Mouse (Mus musculus): ENCODE results near the gene Neurod2. TPM values are rescaled to one million over a fixed set of nuclear protein-coding genes. Genes with fewer than 3 reads are reported as not detected.

The Neurod2 gene
- polyA plus RNA-seq, 1 experiment from 2014 or later = 64.1 TPM

DNA sequence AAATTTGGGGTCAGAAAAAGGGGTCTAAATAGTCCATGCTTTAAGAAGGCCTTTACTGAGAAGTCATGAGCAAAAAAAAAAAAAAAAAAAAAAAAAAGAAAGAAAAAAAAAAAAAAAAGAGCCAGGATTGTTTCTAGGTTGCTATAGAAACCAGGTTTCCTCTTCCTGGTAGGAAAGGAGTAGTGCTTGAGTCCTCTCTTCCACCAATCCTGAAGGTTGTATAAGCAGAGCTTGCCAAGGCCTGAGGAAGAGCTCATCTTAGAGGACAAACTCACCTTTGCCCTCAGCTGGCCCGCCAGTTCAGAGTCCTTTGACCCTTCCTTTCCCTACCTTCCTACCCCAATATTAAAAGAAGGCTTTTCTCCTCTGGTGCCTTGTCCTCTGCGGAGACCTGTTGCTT is 44.1 kb downstream of the Neurod2 start:
- Histone ChIP-seq H3K4me1 (ENCODE audit: control insufficient read depth, insufficient read depth, low read length) (peaks cover 44% of the 10 kb centered on the region), H3K4me2 (ENCODE audit: low read length) (no peak overlapping the region), H3K9me3 (replicated peaks; ENCODE audit: control insufficient read depth, low read length) (no peaks in the 10 kb centered on the region), H3K36me3 (ENCODE audit: control insufficient read depth, insufficient read depth, low read length) (no peaks in the 10 kb centered on the region), H3K27ac (ENCODE audit: low read depth, low read length) (peak overlapping the region; percentile 94; the same call in 1 of the 2 replicates), H3K9ac (ENCODE audit: low read length) (no peak overlapping the region), H3K27me3 (replicated peaks; ENCODE audit: control insufficient read depth, insufficient read depth, low read length) (no peaks in the 10 kb centered on the region), H3K4me3 (ENCODE audit: low read depth, low read length) (no peak overlapping the region)
- 50% methylated on average over 2 of the region's 2 CpGs for WGBS
- DNase-seq (ENCODE audit: low spot score) (no peak), ATAC-seq (no peak)

DNA sequence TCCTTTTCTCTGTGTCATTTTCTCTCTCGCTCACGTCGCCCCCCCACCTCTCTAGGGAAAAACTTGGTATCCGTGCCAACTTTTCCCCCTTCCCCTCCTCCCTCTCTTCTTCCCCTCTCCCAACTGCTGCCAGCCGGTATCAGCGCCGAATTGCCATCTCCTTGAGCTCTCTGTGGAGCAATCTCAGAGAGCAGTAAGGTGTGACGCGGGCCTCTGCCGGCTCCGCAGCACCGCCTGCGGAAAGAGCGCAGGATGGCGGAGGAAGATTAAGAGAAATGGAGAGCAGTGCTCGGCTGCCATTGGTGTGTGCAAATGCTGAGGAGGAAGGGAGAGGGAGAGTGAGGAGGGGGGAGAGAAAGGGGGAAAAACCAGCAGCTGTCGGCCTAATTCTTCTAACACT is 45.2 kb downstream of the Neurod2 start:
- no peaks in the 10 kb centered on the region for H3K9me3 ChIP-seq (replicated peaks; ENCODE audit: control insufficient read depth, low read length)
- peak overlapping the region; percentile 94 for H3K27ac ChIP-seq (ENCODE audit: low read depth, low read length)
- ATAC-seq (peak; percentile 87), DNase-seq (ENCODE audit: low spot score) (peak; percentile 94)
- H3K36me3 ChIP-seq (ENCODE audit: control insufficient read depth, insufficient read depth, low read length) = peaks cover 5% of the 10 kb centered on the region
- no peaks in the 10 kb centered on the region for H3K27me3 ChIP-seq (replicated peaks; ENCODE audit: control insufficient read depth, insufficient read depth, low read length)
- H3K9ac ChIP-seq (ENCODE audit: low read length) = peak overlapping the region; percentile 14; the same call in 1 of the 2 replicates
- peak overlapping the region; percentile 26 for H3K4me2 ChIP-seq (ENCODE audit: low read length)
- WGBS = under 1% methylated on average over 14 of the region's 17 CpGs
- H3K4me1 ChIP-seq (ENCODE audit: control insufficient read depth, insufficient read depth, low read length) = peaks cover 36% of the 10 kb centered on the region
- no peak overlapping the region for H3K4me3 ChIP-seq (ENCODE audit: low read depth, low read length)

DNA sequence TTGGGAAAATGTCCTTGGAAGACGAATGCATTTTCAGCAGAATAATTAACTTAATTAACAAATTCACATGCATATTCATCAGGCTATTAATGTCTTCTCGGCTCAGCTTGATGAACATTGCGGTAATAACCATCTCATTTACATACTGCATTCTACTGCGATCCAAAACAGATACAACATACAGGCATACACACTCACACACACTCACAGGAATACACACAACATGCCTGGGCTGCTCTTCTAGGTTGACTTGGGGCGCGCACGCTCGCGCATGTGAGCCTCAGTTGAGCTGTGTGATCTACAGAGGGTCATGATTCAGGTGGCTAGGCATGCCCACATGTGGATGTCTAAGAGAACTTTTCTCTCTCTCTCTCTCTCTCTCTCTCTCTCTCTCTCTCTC is 45.7 kb downstream of the Neurod2 start:
- no peaks in the 10 kb centered on the region for H3K27me3 ChIP-seq (replicated peaks; ENCODE audit: control insufficient read depth, insufficient read depth, low read length)
- peaks cover 10% of the 10 kb centered on the region for H3K36me3 ChIP-seq (ENCODE audit: control insufficient read depth, insufficient read depth, low read length)
- peak overlapping the region; percentile 94 for H3K27ac ChIP-seq (ENCODE audit: low read depth, low read length)
- 6% methylated on average over 9 of the region's 9 CpGs for WGBS
- peak; percentile 90 for DNase-seq (ENCODE audit: low spot score)
- H3K9me3 ChIP-seq (replicated peaks; ENCODE audit: control insufficient read depth, low read length) = no peaks in the 10 kb centered on the region
- H3K4me2 ChIP-seq (ENCODE audit: low read length) = peak overlapping the region; percentile 25; the same call in 1 of the 2 replicates
- no peak overlapping the region for H3K4me3 ChIP-seq (ENCODE audit: low read depth, low read length)
- H3K4me1 ChIP-seq (ENCODE audit: control insufficient read depth, insufficient read depth, low read length) = peaks cover 31% of the 10 kb centered on the region
- ATAC-seq = peak; percentile 87
- H3K9ac ChIP-seq (ENCODE audit: low read length) = no peak overlapping the region

Other genes with a start within 250 kb of the Neurod2 start
- 23.0 and 27.4 TPM in 2 replicates for gene Fbxl20, start 179.2 kb downstream of the Neurod2 start, polyA plus RNA-seq (2014; fragmentation: Nextera tagmentation; extraction: Ambion mirVana)
- 54.5 and 60.6 TPM in 2 replicates for gene Med1, start 136.4 kb downstream of the Neurod2 start, polyA plus RNA-seq (2014; fragmentation: Nextera tagmentation; extraction: Ambion mirVana)
- 10.0 and 10.2 TPM in 2 replicates for gene Cdk12, start 126.6 kb downstream of the Neurod2 start, polyA plus RNA-seq (2014; fragmentation: Nextera tagmentation; extraction: Ambion mirVana)
- gene Ppp1r1b, start 18.8 kb upstream of the Neurod2 start, polyA plus RNA-seq (2014; fragmentation: Nextera tagmentation; extraction: Ambion mirVana) = 33.1 and 42.2 TPM in 2 replicates
- gene Stard3, start 28.7 kb upstream of the Neurod2 start, polyA plus RNA-seq (2014; fragmentation: Nextera tagmentation; extraction: Ambion mirVana) = 43.8 and 46.6 TPM in 2 replicates
- gene Tcap, start 54.2 kb upstream of the Neurod2 start, polyA plus RNA-seq (2014; fragmentation: Nextera tagmentation; extraction: Ambion mirVana) = 0.23 TPM in 1 of 2 replicates, not detected in the other
- gene Pnmt, start 56.8 kb upstream of the Neurod2 start, polyA plus RNA-seq (2014; fragmentation: Nextera tagmentation; extraction: Ambion mirVana) = 0.32 and 0.36 TPM in 2 replicates
- 6.1 and 6.9 TPM in 2 replicates for gene Pgap3, start 70.8 kb upstream of the Neurod2 start, polyA plus RNA-seq (2014; fragmentation: Nextera tagmentation; extraction: Ambion mirVana)
- 5.6 and 5.9 TPM in 2 replicates for gene Erbb2, start 82.8 kb upstream of the Neurod2 start, polyA plus RNA-seq (2014; fragmentation: Nextera tagmentation; extraction: Ambion mirVana)
- gene Mien1, start 109.3 kb upstream of the Neurod2 start, polyA plus RNA-seq (2014; fragmentation: Nextera tagmentation; extraction: Ambion mirVana) = 279 and 290 TPM in 2 replicates
- gene Grb7, start 116.7 kb upstream of the Neurod2 start, polyA plus RNA-seq (2014; fragmentation: Nextera tagmentation; extraction: Ambion mirVana) = 0.38 and 0.41 TPM in 2 replicates
- gene Ikzf3, start 216.4 kb upstream of the Neurod2 start, polyA plus RNA-seq (2014; fragmentation: Nextera tagmentation; extraction: Ambion mirVana) = not detected in 2 replicates
- gene Zpbp2, start 221.4 kb upstream of the Neurod2 start, polyA plus RNA-seq (2014; fragmentation: Nextera tagmentation; extraction: Ambion mirVana) = not detected in 2 replicates

Data from forebrain, embryonic 14.5 days (tissue).